Mouse (Mus musculus) E14TG2a.4 (cell line): ENCODE measurements around the gene Il1rapl1.

Experiments
- H3K27me3 ChIP-seq: 2 replicates; pipeline ENCODE4 v1.6.1; 2014; ENCODE audit warnings: low read length, control low read depth; ENCODE audit not compliant: insufficient read depth
- H3K36me3 ChIP-seq: 2 replicates; pipeline ENCODE4 v1.6.1; 2014; ENCODE audit warnings: low read length, control low read depth; ENCODE audit not compliant: insufficient read depth
- H3K4me1 ChIP-seq: replicated peaks from 2 replicates; pipeline ENCODE4 v1.6.1; 2014; ENCODE audit warnings: low read depth, low read length, control low read depth
- H3K4me3 ChIP-seq: replicated peaks from 2 replicates; pipeline ENCODE4 v1.5.1; 2014; ENCODE audit warnings: mild to moderate bottlenecking, low read length
- H3K9me3 ChIP-seq: 2 replicates; pipeline ENCODE4 v1.6.1; 2014; ENCODE audit warnings: low read length, control low read depth
- CTCF ChIP-seq: conservative IDR thresholded peaks from 2 replicates; pipeline ENCODE4 v1.5.1; 2014; ENCODE audit warnings: low read length
- NANOG ChIP-seq: IDR thresholded peaks from 2 replicates; pipeline ENCODE4 v1.6.1; 2014; ENCODE audit warnings: borderline replicate concordance, low read length, mixed read lengths
- POU5F1 ChIP-seq: IDR thresholded peaks from 2 replicates; pipeline ENCODE4 v1.6.1; 2014; ENCODE audit warnings: low read length, borderline replicate concordance

The Il1rapl1 gene

DNA sequence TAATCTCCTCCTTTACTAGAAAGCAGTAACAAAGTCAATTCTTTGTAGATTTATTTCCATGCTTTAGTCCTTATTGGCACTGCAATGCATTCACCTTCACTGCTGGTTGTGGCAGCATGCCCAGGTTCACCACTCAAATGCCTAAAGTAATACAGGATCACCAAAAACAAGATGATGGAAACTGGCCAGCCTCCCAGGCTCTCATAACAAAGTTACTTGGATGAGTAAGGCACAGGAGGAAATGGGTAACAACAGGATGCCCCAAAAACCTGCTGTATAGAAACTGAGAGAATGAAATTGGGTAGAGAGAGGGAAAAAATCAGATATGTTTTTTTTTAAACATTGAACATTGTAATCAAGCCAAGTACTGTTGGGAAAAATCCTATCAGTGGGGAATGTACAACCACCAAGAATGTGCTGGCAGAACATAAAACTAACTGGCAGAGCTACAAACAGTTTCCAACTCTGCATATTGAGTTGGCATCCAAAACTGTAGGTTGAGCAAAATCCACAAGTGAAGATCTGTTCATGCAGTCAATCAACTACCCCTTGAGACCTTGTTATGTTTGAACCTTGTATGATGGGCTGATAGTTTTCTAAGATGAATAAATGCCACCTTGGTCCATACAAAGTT is 21.4 kb downstream of the Il1rapl1 start:
- Histone ChIP-seq H3K9me3 (no peaks in the 10 kb centered on the region), H3K4me1 (no peaks in the 10 kb centered on the region), H3K27me3 (no peaks in the 10 kb centered on the region), H3K4me3 (no peak overlapping the region), H3K36me3 (no peaks in the 10 kb centered on the region)
- TF ChIP-seq CTCF = no peak
- TF ChIP-seq POU5F1 = no peak
- no peak for TF ChIP-seq NANOG

DNA sequence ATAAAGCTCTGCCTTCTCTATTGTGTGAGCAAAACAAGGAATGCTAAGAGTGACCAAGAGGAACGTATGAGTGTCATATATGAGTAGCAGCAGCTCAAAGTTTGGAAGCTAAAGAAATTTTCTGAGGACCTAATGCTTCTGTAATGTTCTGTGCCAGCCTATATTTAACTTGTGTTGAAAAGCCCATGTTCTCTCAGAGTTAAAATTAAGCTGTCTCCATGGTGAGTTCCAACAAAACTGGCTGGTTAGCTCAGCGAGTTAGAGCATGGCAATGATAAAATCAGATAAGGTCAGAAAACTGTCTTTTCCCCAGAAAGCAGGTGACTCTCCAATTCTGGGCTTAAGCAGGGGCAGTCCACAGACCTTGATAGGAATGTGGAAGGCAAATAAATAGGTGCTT is 25.6 kb downstream of the Il1rapl1 start:
- Histone ChIP-seq H3K4me3 (no peak overlapping the region), H3K27me3 (no peaks in the 10 kb centered on the region), H3K36me3 (no peaks in the 10 kb centered on the region), H3K9me3 (no peaks in the 10 kb centered on the region), H3K4me1 (no peaks in the 10 kb centered on the region)
- no peak for TF ChIP-seq CTCF

DNA sequence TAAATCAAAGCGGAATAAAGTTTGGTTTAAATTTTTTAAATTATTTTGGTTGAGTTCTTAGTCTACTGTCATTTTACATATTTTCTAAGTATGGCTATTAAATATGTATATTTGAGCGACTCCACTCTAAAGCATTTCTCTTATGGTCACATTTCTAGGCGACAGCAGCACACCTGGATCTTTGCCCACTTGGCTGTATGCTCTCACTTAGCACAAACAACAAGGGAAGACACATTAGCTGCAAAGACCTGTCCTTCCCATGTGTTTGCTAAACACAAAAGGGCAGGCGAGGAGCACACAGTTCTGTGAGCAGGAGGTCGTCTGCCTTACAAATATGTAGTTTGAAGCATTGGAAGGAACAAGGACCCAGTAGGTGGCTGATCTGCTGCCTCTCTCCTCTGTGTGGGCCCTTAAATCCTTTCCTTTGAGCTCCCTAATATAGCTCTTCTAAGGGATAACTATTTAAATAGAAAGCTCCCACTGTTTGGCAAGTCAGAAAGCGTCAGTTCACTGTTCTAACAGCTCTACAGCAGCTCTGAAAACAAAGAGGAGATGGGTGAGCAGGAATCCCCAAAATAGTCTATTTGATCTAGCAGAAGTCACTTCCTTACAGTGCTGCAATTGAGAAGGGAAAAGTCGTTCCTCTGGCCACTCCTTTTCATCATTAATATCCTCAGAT is 42.6 kb downstream of the Il1rapl1 start:
- Histone ChIP-seq H3K4me3 (no peak overlapping the region), H3K9me3 (no peaks in the 10 kb centered on the region)

DNA sequence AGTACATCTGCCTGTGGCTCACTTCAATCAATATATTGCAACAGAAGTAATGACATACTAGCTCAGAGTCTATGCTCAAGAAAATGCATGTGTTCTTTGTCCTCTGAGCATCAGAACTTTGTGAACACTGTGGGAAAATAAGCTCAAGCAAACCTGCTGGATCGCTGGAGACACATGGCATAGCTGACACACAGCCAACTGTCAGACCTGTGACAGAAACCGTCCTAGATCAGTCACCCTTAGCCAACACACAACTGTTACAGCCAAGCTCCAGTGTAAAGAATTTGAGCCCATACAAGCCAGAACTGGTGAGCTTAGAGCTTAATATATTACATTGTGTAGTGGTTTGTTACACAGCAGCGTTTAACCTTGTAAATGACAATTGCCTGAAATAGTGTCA is 45.1 kb downstream of the Il1rapl1 start:
- TF ChIP-seq CTCF (no peak), NANOG (no peak), POU5F1 (no peak)
- no peaks in the 10 kb centered on the region for H3K27me3 ChIP-seq
- H3K36me3 ChIP-seq = no peaks in the 10 kb centered on the region
- H3K4me1 ChIP-seq = no peaks in the 10 kb centered on the region
- no peak overlapping the region for H3K4me3 ChIP-seq
- no peaks in the 10 kb centered on the region for H3K9me3 ChIP-seq

More for the DNA sequence above, 42.6 kb downstream of the Il1rapl1 start:
- H3K36me3 ChIP-seq = no peaks in the 10 kb centered on the region
- no peaks in the 10 kb centered on the region for H3K4me1 ChIP-seq
- no peak for TF ChIP-seq POU5F1
- no peak for TF ChIP-seq CTCF
- TF ChIP-seq NANOG = no peak
- no peaks in the 10 kb centered on the region for H3K27me3 ChIP-seq

DNA sequence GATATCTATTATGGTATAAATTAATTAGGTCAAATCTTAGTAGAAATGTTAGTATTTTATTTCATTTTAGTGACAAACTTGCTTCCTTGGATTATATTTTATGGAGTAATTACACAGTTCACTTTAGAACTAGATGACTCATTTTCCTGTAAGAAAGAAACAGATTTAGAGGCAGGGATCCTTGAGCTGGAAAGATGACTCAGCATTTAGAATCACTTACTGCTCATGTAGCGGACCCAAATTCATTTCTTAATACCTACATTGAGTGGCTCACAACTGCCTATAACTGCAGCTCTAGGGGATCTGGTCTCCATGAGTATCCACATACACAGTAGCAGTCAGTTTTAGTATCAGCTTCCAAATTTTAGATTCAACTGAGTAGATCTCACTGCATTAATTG is 71.9 kb downstream of the Il1rapl1 start:
- Histone ChIP-seq H3K9me3 (no peaks in the 10 kb centered on the region), H3K27me3 (no peaks in the 10 kb centered on the region), H3K4me1 (no peaks in the 10 kb centered on the region), H3K4me3 (no peak overlapping the region), H3K36me3 (no peaks in the 10 kb centered on the region)
- TF ChIP-seq POU5F1 = no peak
- no peak for TF ChIP-seq CTCF
- TF ChIP-seq NANOG = no peak

DNA sequence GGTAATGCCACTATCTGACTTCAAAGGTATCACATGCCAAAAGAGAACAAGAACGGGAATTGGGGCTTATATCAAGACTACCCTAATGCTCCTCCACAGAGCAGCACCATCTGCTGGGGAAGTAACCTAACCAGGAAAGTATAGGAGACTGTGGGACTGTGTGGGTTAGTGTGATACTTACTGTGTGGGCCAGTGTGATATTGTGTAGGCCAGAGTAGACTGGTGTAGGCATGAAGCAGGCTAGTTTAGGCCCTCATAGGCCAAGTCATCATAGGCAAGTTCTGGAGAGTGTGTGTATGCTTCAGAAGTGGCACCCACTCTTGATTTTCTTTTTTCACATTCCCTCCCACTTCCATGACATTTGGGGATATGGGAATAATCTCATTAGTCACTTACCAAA is 76.5 kb downstream of the Il1rapl1 start:
- TF ChIP-seq POU5F1 (no peak), NANOG (no peak), CTCF (no peak)
- no peak overlapping the region for H3K4me3 ChIP-seq
- no peaks in the 10 kb centered on the region for H3K4me1 ChIP-seq
- no peaks in the 10 kb centered on the region for H3K27me3 ChIP-seq
- H3K36me3 ChIP-seq = no peaks in the 10 kb centered on the region
- H3K9me3 ChIP-seq = no peaks in the 10 kb centered on the region

DNA sequence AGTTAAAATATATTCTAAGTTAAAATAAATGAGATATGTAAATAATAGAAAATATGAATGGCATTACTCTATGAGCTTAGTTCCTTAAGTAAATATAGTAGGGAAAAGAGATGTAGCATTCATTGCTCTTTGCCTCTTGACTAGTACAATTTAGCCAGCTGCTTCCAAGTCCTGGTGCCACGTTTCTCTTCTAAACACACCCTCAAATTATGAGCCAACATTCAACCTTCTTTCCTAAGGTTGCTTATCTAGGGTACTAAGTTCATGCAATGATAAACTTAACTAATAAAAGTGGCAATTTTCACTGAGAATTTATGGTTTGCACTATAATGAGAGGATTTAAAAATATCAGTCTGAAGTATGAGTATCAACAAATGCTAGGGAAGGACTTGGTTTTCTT is 218.3 kb downstream of the Il1rapl1 start:
- no peaks in the 10 kb centered on the region for H3K4me1 ChIP-seq
- H3K27me3 ChIP-seq = no peaks in the 10 kb centered on the region
- no peaks in the 10 kb centered on the region for H3K9me3 ChIP-seq
- H3K36me3 ChIP-seq = no peaks in the 10 kb centered on the region
- no peak overlapping the region for H3K4me3 ChIP-seq
- TF ChIP-seq NANOG (no peak), CTCF (no peak), POU5F1 (no peak)

DNA sequence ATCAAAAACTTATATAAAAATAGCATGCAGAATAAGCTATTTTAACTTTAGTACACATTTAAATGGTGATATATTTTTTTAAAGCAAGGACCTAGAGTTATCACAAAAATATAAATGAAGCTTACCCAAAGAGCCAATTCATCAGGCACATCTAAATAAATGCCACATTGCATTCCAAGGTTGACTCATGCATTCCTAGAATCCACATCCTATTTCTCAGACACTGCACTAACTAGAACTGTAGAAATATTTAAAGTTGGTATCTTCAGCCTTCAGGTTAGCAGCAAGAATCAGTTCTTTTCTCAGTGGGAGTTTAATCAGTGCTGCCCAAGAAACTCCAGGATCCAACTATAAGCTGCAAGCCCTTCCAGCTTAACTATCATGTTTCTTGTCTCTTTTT is 223.5 kb downstream of the Il1rapl1 start:
- Histone ChIP-seq H3K4me3 (no peak overlapping the region), H3K36me3 (no peaks in the 10 kb centered on the region), H3K4me1 (no peaks in the 10 kb centered on the region), H3K9me3 (no peaks in the 10 kb centered on the region), H3K27me3 (no peaks in the 10 kb centered on the region)
- TF ChIP-seq CTCF (no peak), NANOG (no peak), POU5F1 (no peak)

DNA sequence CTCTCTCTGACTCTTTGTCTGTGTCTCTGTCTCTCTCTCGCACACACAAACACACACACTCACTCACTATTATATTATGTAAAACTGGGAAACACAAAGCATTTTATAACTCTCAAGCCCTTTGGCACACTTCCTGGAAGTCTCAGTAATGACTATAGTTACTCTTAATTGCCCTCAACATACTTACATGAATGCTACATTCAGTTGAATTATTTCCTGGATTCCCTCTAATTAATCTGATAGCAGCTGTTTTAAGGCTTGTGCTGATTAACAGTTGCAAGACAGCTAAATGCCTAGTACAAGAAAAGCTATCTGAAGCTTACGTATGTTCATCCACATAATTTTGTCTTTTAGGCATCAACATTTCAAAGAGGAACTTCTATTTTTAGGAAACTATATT is 261.3 kb downstream of the Il1rapl1 start:
- Histone ChIP-seq H3K4me3 (no peak overlapping the region), H3K36me3 (no peaks in the 10 kb centered on the region), H3K4me1 (no peaks in the 10 kb centered on the region), H3K27me3 (no peaks in the 10 kb centered on the region), H3K9me3 (no peaks in the 10 kb centered on the region)
- TF ChIP-seq NANOG = no peak
- TF ChIP-seq CTCF = no peak
- no peak for TF ChIP-seq POU5F1
